Mouse (Mus musculus) lung, adult 2 months (tissue): ENCODE results near the gene Tprg. TPM values are rescaled to one million over a fixed set of nuclear protein-coding genes. Genes with fewer than 3 reads are reported as not detected.

ENCODE experiments used
- DNase-seq: peaks from one replicate; pipeline ENCODE4 v3.0.0; 2022
- H3K4me1 ChIP-seq: fragments of 200-500 bp; 2 replicates; pipeline ENCODE4 v1.6.1; 2011; ENCODE audit warnings: low read length; ENCODE audit not compliant: control insufficient read depth, insufficient read depth
- H3K4me3 ChIP-seq: fragments of 200-500 bp; replicated peaks from 2 replicates; pipeline ENCODE3; 2011; ENCODE audit warnings: low read depth, mild to moderate bottlenecking, control low read depth, low read length; ENCODE audit errors: extremely low read depth
- CTCF ChIP-seq: fragments of 200-500 bp; IDR thresholded peaks from 2 replicates; pipeline ENCODE4 v1.5.1; 2011; ENCODE audit warnings: mild to moderate bottlenecking, low read length, control low read depth; ENCODE audit not compliant: insufficient read depth
- POLR2A ChIP-seq: fragments of 200-500 bp; IDR thresholded peaks from 2 replicates; pipeline ENCODE4 v1.6.1; 2011; ENCODE audit warnings: low read depth, mild to moderate bottlenecking, control low read depth, low read length, borderline replicate concordance; ENCODE audit errors: extremely low read depth
- WGBS: fragments of 180-500 bp; shearing (Covaris S2); methylation state at CpG from one replicate; pipeline ENCODE4 v1.1.7; 2018; 5-methylcytosine and 5-hydroxymethylcytosine counted together
- polyA plus RNA-seq: library from polyadenylated mRNA; depleted of rRNA; stranded (reverse); fragments of >200 nt; gene quantifications from 2 replicates; pipeline ENCODE4 v1.2.3, GENCODE M21; 2012

The Tprg gene
- polyA plus RNA-seq, 1 experiment, result 2.6 TPM

DNA sequence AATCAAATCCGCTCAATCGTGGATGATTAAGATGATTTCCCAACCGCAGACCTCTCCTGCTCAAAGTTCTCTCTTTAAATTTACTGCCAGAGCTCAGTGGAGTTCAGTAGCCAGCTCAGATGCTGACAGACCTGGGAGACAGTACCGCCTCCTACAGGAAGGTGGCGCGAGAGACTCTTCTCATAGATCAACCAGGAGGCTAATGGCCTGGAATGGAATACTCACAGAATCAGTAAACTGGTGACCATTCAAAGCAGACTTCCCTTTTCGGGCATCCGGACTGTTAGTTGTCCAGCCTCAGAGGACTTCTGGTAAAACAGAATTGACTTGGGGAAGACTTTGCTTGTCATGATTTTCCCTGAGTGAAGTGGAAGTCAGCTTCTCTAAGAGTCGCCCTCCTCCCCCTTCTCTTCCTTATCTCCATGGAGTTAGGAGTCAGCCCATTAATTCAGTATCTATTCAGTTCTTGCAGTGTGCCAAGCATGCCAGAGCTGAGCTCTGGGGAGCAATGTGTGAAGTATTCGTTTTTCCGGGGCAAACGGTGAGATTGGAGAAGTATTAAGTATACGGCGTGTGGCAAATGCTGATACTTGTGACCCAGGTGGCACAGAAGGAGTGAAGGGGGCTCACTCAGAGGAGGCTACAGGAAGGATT, 90.2 kb downstream of the Tprg start:
- WGBS, result 33% methylated on average over 14 of the region's 14 CpGs
- peak; percentile 79 for TF ChIP-seq CTCF
- TF ChIP-seq POLR2A, result no peak
- H3K4me3 ChIP-seq, result no peak overlapping the region
- no peaks in the 10 kb centered on the region; the same call in 1 of the 2 replicates for H3K4me1 ChIP-seq
- DNase-seq, result peak; percentile 78

DNA sequence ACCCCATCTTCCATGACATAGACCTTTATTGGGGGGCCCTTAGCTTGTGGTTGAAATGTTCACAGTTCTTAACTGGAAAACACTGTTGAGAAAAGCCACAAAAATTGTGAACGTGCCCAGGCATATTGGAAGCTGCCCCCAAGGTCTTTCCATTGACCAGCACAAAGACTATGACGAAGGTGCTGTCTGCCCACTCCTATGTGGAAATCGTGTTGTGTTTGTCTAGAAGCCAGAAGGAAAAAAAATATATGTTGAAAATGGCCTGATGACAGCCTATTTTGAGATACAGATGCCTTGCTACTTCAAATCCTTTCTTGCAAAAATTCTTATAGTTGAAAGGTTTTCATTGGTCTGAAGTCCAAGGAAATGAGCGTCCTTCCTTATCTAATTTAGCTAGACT, 91.1 kb downstream of the Tprg start:
- WGBS, result 78% methylated on average over 4 of the region's 4 CpGs
- no peak for DNase-seq
- Histone ChIP-seq H3K4me3 (no peak overlapping the region), H3K4me1 (no peaks in the 10 kb centered on the region; the same call in 1 of the 2 replicates)
- TF ChIP-seq CTCF (no peak), POLR2A (no peak)

DNA sequence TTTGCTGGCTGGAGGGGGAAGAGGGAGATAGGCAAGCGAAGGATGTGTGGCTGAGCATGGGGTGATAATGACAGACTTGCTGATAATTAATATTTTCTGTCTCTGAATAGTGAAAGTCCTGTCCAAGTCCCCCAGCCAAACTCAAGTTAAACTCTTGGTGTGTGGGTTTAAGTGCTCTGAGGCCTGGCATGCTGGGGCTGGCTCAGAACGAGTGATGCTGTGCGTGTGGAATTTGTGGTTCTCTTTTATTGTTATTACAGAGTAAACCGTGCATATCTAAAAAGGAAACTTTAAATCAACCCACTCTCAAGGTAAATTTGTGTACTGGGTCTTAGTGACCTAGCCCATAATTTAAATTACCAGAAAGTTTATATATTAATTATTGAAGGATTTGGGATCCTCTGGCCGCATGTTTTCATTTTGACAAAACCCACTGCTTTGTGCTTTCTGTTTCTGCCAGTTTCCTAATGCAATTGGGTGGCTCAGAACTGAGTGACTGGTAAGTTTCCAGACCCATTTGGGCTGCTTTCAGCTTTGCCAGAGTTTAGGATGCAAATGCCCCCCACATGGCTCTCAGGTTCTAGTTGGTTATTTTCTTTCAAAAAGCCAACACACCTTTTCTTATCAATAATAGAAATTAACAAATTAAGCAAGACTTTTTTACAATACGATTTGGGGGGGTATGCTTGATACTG, 99.0 kb downstream of the Tprg start:
- 70% methylated on average over 6 of the region's 6 CpGs for WGBS
- Histone ChIP-seq H3K4me1 (no peaks in the 10 kb centered on the region), H3K4me3 (no peak overlapping the region)
- TF ChIP-seq CTCF (no peak), POLR2A (no peak)
- no peak for DNase-seq

DNA sequence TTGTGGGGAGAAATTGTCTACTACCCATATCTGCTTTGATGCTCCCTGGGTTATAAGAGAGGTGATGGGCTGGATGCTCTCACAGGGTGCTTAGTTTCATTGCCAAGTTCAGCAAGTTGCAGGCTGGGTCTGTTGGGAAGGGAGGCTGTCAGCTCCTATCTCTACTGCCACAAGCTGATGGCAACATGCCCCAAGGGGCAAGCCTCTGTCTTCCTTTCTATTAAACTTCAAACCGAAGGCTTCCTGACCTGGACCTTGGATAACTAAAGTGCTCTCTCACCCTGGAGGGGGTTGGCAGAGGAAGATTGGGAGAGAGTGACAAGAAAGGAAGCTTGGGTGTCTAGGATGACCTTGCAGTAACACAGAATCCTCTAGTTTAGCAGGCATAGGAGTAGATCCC, 108.1 kb downstream of the Tprg start:
- WGBS, result 65% methylated on average over 1 of the region's 1 CpGs
- Histone ChIP-seq H3K4me3 (no peak overlapping the region), H3K4me1 (no peaks in the 10 kb centered on the region)
- no peak for TF ChIP-seq CTCF
- TF ChIP-seq POLR2A, result no peak
- DNase-seq, result no peak

DNA sequence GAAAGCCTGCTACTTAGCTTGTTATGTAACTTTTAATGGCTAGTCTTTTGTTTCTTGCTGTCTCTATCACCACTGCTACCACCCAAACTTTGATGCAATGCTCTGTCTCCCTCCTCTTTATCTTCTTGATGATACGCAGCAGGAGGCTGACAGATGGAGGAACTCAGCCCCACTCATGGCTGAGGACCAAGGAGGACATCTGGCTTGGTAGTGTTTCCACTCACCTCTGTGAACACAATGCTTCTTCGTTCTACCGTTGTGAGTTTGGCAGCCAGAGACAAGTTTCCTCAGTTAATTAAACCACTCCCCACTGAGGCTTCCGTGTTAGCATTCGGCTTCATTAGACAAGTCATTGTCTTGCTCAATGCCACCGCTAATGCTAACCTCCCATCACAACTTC, 117.5 kb downstream of the Tprg start:
- TF ChIP-seq POLR2A (no peak), CTCF (no peak)
- no peak for DNase-seq
- no peak overlapping the region for H3K4me3 ChIP-seq
- no peaks in the 10 kb centered on the region; the same call in 1 of the 2 replicates for H3K4me1 ChIP-seq
- WGBS, result 65% methylated on average over 6 of the region's 6 CpGs

DNA sequence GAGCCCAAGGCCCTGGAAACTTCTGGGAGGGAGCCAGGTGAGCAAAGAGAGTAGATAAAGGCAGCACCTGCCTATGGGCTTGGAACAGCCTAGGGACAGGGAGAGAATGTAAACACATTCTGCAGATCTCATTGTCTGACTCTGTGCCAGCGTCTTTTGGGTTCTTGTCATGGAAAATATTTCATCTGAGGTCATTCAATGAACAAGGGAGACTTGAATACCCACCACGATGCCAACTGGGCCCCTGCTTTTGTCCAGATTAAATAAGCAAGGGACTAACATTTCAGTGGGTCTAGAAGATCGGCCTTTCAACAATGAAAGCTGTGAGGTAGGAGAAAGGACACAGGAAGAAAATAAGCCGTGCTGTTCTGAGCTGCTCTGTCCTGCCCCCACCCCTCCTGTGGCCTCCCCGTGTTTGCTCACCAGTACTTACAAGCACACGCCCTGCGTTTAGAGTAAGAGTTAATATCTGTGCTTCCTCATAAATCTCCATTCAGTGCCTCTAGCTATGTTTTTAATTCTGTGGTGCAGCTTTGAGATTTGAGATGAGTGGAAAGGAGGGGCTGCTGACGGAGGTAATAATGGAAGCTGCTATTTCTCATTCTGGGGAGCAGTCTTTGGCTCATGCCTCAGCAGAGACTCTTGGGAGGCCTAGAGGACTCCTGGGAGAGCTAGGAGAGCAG, 120.7 kb downstream of the Tprg start:
- peak; percentile 22 for DNase-seq
- no peaks in the 10 kb centered on the region; the same call in 1 of the 2 replicates for H3K4me1 ChIP-seq
- 24% methylated on average over 8 of the region's 8 CpGs for WGBS
- TF ChIP-seq CTCF (no peak), POLR2A (no peak)
- H3K4me3 ChIP-seq, result no peak overlapping the region

DNA sequence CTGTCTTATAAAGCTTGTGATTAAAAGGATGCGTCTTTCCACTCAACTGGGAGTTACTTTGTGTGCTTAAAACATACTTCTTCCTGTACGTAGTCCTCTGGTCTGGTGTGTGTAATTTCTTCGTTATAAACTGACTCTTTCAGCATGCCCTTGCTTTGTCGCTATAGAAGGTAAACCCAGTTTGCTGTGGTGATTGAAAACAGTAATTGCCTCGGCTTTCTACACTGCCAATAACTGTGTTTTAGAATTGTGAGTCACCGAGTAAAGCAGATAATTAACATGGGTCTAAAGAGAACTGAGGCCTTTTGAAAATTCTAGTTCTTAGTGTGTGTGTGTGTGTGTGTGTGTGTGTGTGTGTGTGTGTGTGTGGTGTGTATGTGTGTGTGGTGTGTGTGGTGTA, 121.4 kb downstream of the Tprg start:
- Histone ChIP-seq H3K4me1 (no peaks in the 10 kb centered on the region; the same call in 1 of the 2 replicates), H3K4me3 (no peak overlapping the region)
- WGBS, result 68% methylated on average over 6 of the region's 6 CpGs
- no peak for DNase-seq
- TF ChIP-seq CTCF, result no peak
- TF ChIP-seq POLR2A, result no peak

DNA sequence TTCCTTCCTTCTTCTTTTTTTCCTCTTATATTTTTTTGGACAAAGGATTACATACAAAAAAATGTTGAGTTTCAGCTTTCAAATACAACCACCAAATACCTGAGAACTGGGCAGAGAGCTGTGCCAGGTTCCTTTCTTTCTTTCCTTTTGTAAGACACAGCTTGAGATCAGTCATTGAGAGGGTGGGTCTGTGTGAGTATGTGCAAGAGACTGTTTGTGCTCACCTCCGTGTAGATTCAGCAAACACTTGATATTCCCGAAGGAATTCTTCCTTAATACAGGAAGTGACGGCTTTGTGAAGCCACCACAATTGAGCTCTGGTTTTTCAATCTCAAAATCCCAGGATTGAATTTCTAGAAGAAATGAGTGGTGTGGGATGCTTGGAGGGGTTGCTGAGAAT, 124.7 kb downstream of the Tprg start:
- no peak for TF ChIP-seq POLR2A
- no peak for TF ChIP-seq CTCF
- WGBS, result 68% methylated on average over 3 of the region's 3 CpGs
- Histone ChIP-seq H3K4me1 (no peaks in the 10 kb centered on the region; the same call in 1 of the 2 replicates), H3K4me3 (no peak overlapping the region)
- no peak for DNase-seq

DNA sequence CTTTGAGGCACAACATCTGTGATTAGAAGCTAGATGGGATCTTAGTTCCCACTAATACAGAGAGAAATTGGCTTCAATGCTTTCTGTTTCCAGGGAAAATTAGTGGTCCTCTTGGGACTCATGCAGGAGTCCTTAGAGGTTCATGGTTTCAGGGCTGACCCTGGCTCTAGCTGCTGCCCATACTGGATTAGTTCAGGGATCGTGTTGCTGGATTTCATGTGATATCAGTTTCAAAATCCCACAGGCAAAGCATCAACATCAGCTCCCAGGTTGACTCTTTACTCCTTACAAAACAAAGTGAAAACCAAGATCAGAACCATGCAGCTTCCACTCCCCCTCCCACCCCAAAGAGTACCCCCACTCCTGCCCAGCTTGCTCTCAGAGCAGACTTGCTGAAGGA, 127.3 kb downstream of the Tprg start:
- no peak overlapping the region for H3K4me3 ChIP-seq
- H3K4me1 ChIP-seq, result peaks cover 5% of the 10 kb centered on the region; the same call in 1 of the 2 replicates
- TF ChIP-seq CTCF (no peak), POLR2A (no peak)
- no peak for DNase-seq
- WGBS, result 66% methylated on average over 1 of the region's 1 CpGs

DNA sequence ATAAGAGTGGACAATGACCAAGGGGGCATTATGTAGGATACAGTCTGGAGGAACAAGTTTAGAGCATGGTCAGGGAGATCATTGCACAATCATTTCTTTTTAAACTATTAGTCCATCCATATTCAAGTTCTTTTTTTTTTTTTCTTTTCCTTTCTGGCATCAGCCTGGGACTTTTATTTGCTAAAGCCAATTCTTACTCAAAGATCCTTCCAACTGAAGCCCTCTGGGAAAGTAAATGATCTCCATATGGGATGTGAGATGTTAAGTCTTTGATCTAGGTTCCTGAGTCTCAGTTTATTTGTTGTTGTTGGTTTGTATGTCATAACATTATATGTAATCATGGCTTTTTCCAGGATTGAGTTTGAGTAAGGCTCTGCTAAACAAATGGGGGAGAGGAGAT, 128.6 kb downstream of the Tprg start:
- no peak for DNase-seq
- H3K4me3 ChIP-seq, result no peak overlapping the region
- H3K4me1 ChIP-seq, result peaks cover 5% of the 10 kb centered on the region; the same call in 1 of the 2 replicates
- TF ChIP-seq CTCF (no peak), POLR2A (no peak)
